Comparison of ENCODE assay signal across 19 mouse cellular contexts in the genomic region with DNA sequence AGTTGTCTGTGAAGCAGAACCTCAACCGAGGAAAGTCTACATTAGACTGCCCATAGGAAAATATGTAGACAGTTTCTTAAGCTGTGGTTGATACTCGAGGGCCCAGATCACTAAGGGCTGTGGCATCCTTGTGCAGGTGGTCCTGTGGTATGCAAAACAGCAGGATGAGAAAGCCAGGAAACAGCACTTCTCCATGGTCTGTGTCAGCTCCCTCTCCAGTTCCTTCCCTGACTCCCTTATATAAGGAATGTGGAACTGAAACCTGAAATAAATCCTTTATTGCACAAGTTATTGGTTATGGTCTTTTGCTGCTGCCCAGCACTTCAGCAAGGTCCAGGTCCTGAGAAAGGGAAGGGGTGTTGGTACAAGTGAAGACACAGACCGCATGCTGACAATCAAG.
"Had no signal": no experiment of that assay in that cellular context is flagged by ENCODE, and none has a peak within 500 bp of the region (broad histone marks: within the 10 kb centered on the region; RNA-seq: fewer than 3 reads in every experiment).

No protein-coding gene starts in this region.

- H3K9me3 ChIP-seq: limb, embryonic 10.5 days; limb, embryonic 13.5 days; lung, embryonic 15.5 days; midbrain, embryonic 12.5 days; midbrain, embryonic 15.5 days; neural tube, embryonic 12.5 days; neural tube, embryonic 15.5 days; stomach, embryonic 15.5 days had no signal

- H3K4me1 ChIP-seq: limb, embryonic 10.5 days; limb, embryonic 13.5 days; lung, embryonic 15.5 days; midbrain, embryonic 12.5 days; midbrain, embryonic 15.5 days; neural tube, embryonic 12.5 days; neural tube, embryonic 15.5 days; stomach, embryonic 15.5 days had no signal

- H3K4me3 ChIP-seq: limb, embryonic 10.5 days; limb, embryonic 13.5 days; lung, embryonic 15.5 days; midbrain, embryonic 12.5 days; midbrain, embryonic 15.5 days; neural tube, embryonic 12.5 days; neural tube, embryonic 15.5 days; stomach, embryonic 15.5 days had no signal

- H3K27ac ChIP-seq: limb, embryonic 10.5 days; limb, embryonic 13.5 days; liver, embryonic 14.5 days; lung, embryonic 15.5 days; midbrain, embryonic 12.5 days; midbrain, embryonic 15.5 days; neural tube, embryonic 12.5 days; neural tube, embryonic 15.5 days; stomach, embryonic 15.5 days had no signal

- ATAC-seq: liver, postnatal 0 days; midbrain, embryonic 15.5 days had no signal

- H3K36me3 ChIP-seq: limb, embryonic 10.5 days; limb, embryonic 13.5 days; lung, embryonic 15.5 days; midbrain, embryonic 12.5 days; midbrain, embryonic 15.5 days; neural tube, embryonic 12.5 days; stomach, embryonic 15.5 days had no signal

- H3K27me3 ChIP-seq: limb, embryonic 13.5 days; lung, embryonic 15.5 days; midbrain, embryonic 12.5 days; midbrain, embryonic 15.5 days; neural tube, embryonic 12.5 days; neural tube, embryonic 15.5 days; stomach, embryonic 15.5 days had no signal

- H3K9ac ChIP-seq: limb, embryonic 13.5 days; liver, embryonic 14.5 days; liver, postnatal 0 days; lung, embryonic 15.5 days; midbrain, embryonic 12.5 days; midbrain, embryonic 15.5 days; neural tube, embryonic 12.5 days; neural tube, embryonic 15.5 days; stomach, embryonic 15.5 days had no signal

- DNase-seq: kidney, adult 11 months; kidney, adult 8-10 months; kidney, postnatal 14 days; kidney, postnatal 4 days; liver, postnatal 0 days; lung, postnatal 14 days; right cerebral cortex, adult 18-20 months; right cerebral cortex, postnatal 14 days; right cerebral cortex, postnatal 4 days; thymus, postnatal 25 days had no signal

- H3K4me2 ChIP-seq: limb, embryonic 13.5 days; lung, embryonic 15.5 days; midbrain, embryonic 12.5 days; midbrain, embryonic 15.5 days; neural tube, embryonic 12.5 days; neural tube, embryonic 15.5 days; stomach, embryonic 15.5 days had no signal
